Mouse (Mus musculus): ENCODE measurements around the gene Efnb2. TPM values are rescaled to one million over a fixed set of nuclear protein-coding genes. Genes with fewer than 3 reads are reported as not detected.

Gene Efnb2
- polyA plus RNA-seq, 1 experiment from 2014 or later, result 30.6 TPM

GRCm38 (mm10) chr8:8611928-8612327 lies 49.1 kb downstream of the Efnb2 start:
- no peak overlapping the region for H3K4me2 ChIP-seq (ENCODE audit: low read depth, low read length)
- no peaks in the 10 kb centered on the region for H3K9me3 ChIP-seq (ENCODE audit: control insufficient read depth, low read length)
- WGBS, result 72% methylated on average over 4 of the region's 4 CpGs
- no peak for ATAC-seq (ENCODE audit: low read depth)
- H3K27ac ChIP-seq (replicated peaks; ENCODE audit: low read depth, low read length), result no peak overlapping the region
- no peak overlapping the region for H3K9ac ChIP-seq (ENCODE audit: low read depth, low read length)
- H3K36me3 ChIP-seq (ENCODE audit: control insufficient read depth, insufficient read depth, low read length), result no peaks in the 10 kb centered on the region
- peaks cover 10% of the 10 kb centered on the region for H3K4me1 ChIP-seq (ENCODE audit: control insufficient read depth, insufficient read depth, low read length)
- no peak overlapping the region for H3K4me3 ChIP-seq (ENCODE audit: low read depth, low read length)
- H3K27me3 ChIP-seq (replicated peaks; ENCODE audit: control insufficient read depth, insufficient read depth, low read length), result no peaks in the 10 kb centered on the region
- no peak for DNase-seq (ENCODE audit: low spot score)

- peaks cover 10% of the 10 kb centered on the region for H3K4me1 ChIP-seq (ENCODE audit: control insufficient read depth, insufficient read depth, low read length)
- H3K27me3 ChIP-seq (replicated peaks; ENCODE audit: control insufficient read depth, insufficient read depth, low read length), result no peaks in the 10 kb centered on the region
- H3K36me3 ChIP-seq (ENCODE audit: control insufficient read depth, insufficient read depth, low read length), result no peaks in the 10 kb centered on the region
- no peaks in the 10 kb centered on the region for H3K9me3 ChIP-seq (ENCODE audit: control insufficient read depth, low read length)
- ATAC-seq (ENCODE audit: low read depth) (peak; percentile 44; the same call in 1 of the 2 replicates), DNase-seq (ENCODE audit: low spot score) (no peak)
- no peak overlapping the region for H3K9ac ChIP-seq (ENCODE audit: low read depth, low read length)
- H3K4me3 ChIP-seq (ENCODE audit: low read depth, low read length), result no peak overlapping the region
- H3K27ac ChIP-seq (replicated peaks; ENCODE audit: low read depth, low read length), result no peak overlapping the region
- WGBS, result 10% methylated on average over 7 of the region's 7 CpGs
- no peak overlapping the region for H3K4me2 ChIP-seq (ENCODE audit: low read depth, low read length)
Observed at GRCm38 (mm10) chr8:8609791-8610190, 51.3 kb downstream of the Efnb2 start.

- Histone ChIP-seq H3K27ac (replicated peaks; ENCODE audit: low read depth, low read length) (no peak overlapping the region), H3K4me3 (ENCODE audit: low read depth, low read length) (no peak overlapping the region), H3K9me3 (ENCODE audit: control insufficient read depth, low read length) (no peaks in the 10 kb centered on the region), H3K4me1 (ENCODE audit: control insufficient read depth, insufficient read depth, low read length) (peaks cover 10% of the 10 kb centered on the region), H3K9ac (ENCODE audit: low read depth, low read length) (no peak overlapping the region), H3K4me2 (ENCODE audit: low read depth, low read length) (no peak overlapping the region), H3K36me3 (ENCODE audit: control insufficient read depth, insufficient read depth, low read length) (no peaks in the 10 kb centered on the region), H3K27me3 (replicated peaks; ENCODE audit: control insufficient read depth, insufficient read depth, low read length) (no peaks in the 10 kb centered on the region)
- ATAC-seq (ENCODE audit: low read depth), result no peak
- 15% methylated on average over 5 of the region's 5 CpGs for WGBS
- DNase-seq (ENCODE audit: low spot score), result no peak
Observed at GRCm38 (mm10) chr8:8609141-8609540, 51.9 kb downstream of the Efnb2 start.

- no peak overlapping the region for H3K27ac ChIP-seq (replicated peaks; ENCODE audit: low read depth, low read length)
- WGBS, result 55% methylated on average over 4 of the region's 4 CpGs
- no peaks in the 10 kb centered on the region for H3K27me3 ChIP-seq (replicated peaks; ENCODE audit: control insufficient read depth, insufficient read depth, low read length)
- no peak overlapping the region for H3K4me3 ChIP-seq (ENCODE audit: low read depth, low read length)
- ATAC-seq (ENCODE audit: low read depth), result no peak
- H3K9me3 ChIP-seq (ENCODE audit: control insufficient read depth, low read length), result no peaks in the 10 kb centered on the region
- no peak overlapping the region for H3K4me2 ChIP-seq (ENCODE audit: low read depth, low read length)
- H3K36me3 ChIP-seq (ENCODE audit: control insufficient read depth, insufficient read depth, low read length), result no peaks in the 10 kb centered on the region
- peaks cover 10% of the 10 kb centered on the region for H3K4me1 ChIP-seq (ENCODE audit: control insufficient read depth, insufficient read depth, low read length)
- no peak for DNase-seq (ENCODE audit: low spot score)
- H3K9ac ChIP-seq (ENCODE audit: low read depth, low read length), result no peak overlapping the region
Observed at GRCm38 (mm10) chr8:8605621-8606020, 55.4 kb downstream of the Efnb2 start.

GRCm38 (mm10) chr8:8603875-8604274 lies 57.2 kb downstream of the Efnb2 start:
- H3K4me1 ChIP-seq (ENCODE audit: control insufficient read depth, insufficient read depth, low read length), result no peaks in the 10 kb centered on the region
- 67% methylated on average over 6 of the region's 6 CpGs for WGBS
- DNase-seq (ENCODE audit: low spot score) (no peak), ATAC-seq (ENCODE audit: low read depth) (no peak)
- no peaks in the 10 kb centered on the region for H3K36me3 ChIP-seq (ENCODE audit: control insufficient read depth, insufficient read depth, low read length)
- no peak overlapping the region for H3K4me3 ChIP-seq (ENCODE audit: low read depth, low read length)
- no peak overlapping the region for H3K27ac ChIP-seq (replicated peaks; ENCODE audit: low read depth, low read length)
- no peak overlapping the region for H3K9ac ChIP-seq (ENCODE audit: low read depth, low read length)
- no peaks in the 10 kb centered on the region for H3K9me3 ChIP-seq (ENCODE audit: control insufficient read depth, low read length)
- H3K27me3 ChIP-seq (replicated peaks; ENCODE audit: control insufficient read depth, insufficient read depth, low read length), result no peaks in the 10 kb centered on the region
- H3K4me2 ChIP-seq (ENCODE audit: low read depth, low read length), result no peak overlapping the region

GRCm38 (mm10) chr8:8602616-8603461 lies 58.2 kb downstream of the Efnb2 start:
- H3K27ac ChIP-seq (replicated peaks; ENCODE audit: low read depth, low read length), result no peak overlapping the region
- no peak overlapping the region for H3K4me3 ChIP-seq (ENCODE audit: low read depth, low read length)
- H3K9ac ChIP-seq (ENCODE audit: low read depth, low read length), result no peak overlapping the region
- 65% methylated on average over 7 of the region's 7 CpGs for WGBS
- H3K27me3 ChIP-seq (replicated peaks; ENCODE audit: control insufficient read depth, insufficient read depth, low read length), result no peaks in the 10 kb centered on the region
- no peaks in the 10 kb centered on the region for H3K9me3 ChIP-seq (ENCODE audit: control insufficient read depth, low read length)
- no peak overlapping the region for H3K4me2 ChIP-seq (ENCODE audit: low read depth, low read length)
- H3K36me3 ChIP-seq (ENCODE audit: control insufficient read depth, insufficient read depth, low read length), result no peaks in the 10 kb centered on the region
- ATAC-seq (ENCODE audit: low read depth) (peak; percentile 75), DNase-seq (ENCODE audit: low spot score) (peak; percentile 66)
- no peaks in the 10 kb centered on the region for H3K4me1 ChIP-seq (ENCODE audit: control insufficient read depth, insufficient read depth, low read length)

GRCm38 (mm10) chr8:8599931-8600330 lies 61.1 kb downstream of the Efnb2 start:
- DNase-seq (ENCODE audit: low spot score), result no peak
- no peaks in the 10 kb centered on the region for H3K27me3 ChIP-seq (replicated peaks; ENCODE audit: control insufficient read depth, insufficient read depth, low read length)
- no peak for ATAC-seq (ENCODE audit: low read depth)
- H3K4me1 ChIP-seq (ENCODE audit: control insufficient read depth, insufficient read depth, low read length), result no peaks in the 10 kb centered on the region
- no peaks in the 10 kb centered on the region for H3K9me3 ChIP-seq (ENCODE audit: control insufficient read depth, low read length)
- no peak overlapping the region for H3K4me2 ChIP-seq (ENCODE audit: low read depth, low read length)
- no peaks in the 10 kb centered on the region for H3K36me3 ChIP-seq (ENCODE audit: control insufficient read depth, insufficient read depth, low read length)
- 91% methylated on average over 7 of the region's 7 CpGs for WGBS
- H3K27ac ChIP-seq (replicated peaks; ENCODE audit: low read depth, low read length), result no peak overlapping the region
- H3K9ac ChIP-seq (ENCODE audit: low read depth, low read length), result no peak overlapping the region
- no peak overlapping the region for H3K4me3 ChIP-seq (ENCODE audit: low read depth, low read length)

- no peaks in the 10 kb centered on the region for H3K9me3 ChIP-seq (ENCODE audit: control insufficient read depth, low read length)
- no peak overlapping the region for H3K4me2 ChIP-seq (ENCODE audit: low read depth, low read length)
- 29% methylated on average over 13 of the region's 13 CpGs for WGBS
- H3K4me1 ChIP-seq (ENCODE audit: control insufficient read depth, insufficient read depth, low read length), result no peaks in the 10 kb centered on the region
- no peak overlapping the region for H3K27ac ChIP-seq (replicated peaks; ENCODE audit: low read depth, low read length)
- no peaks in the 10 kb centered on the region for H3K36me3 ChIP-seq (ENCODE audit: control insufficient read depth, insufficient read depth, low read length)
- H3K4me3 ChIP-seq (ENCODE audit: low read depth, low read length), result no peak overlapping the region
- DNase-seq (ENCODE audit: low spot score), result no peak
- ATAC-seq (ENCODE audit: low read depth), result no peak
- no peak overlapping the region for H3K9ac ChIP-seq (ENCODE audit: low read depth, low read length)
- H3K27me3 ChIP-seq (replicated peaks; ENCODE audit: control insufficient read depth, insufficient read depth, low read length), result no peaks in the 10 kb centered on the region
Observed at GRCm38 (mm10) chr8:8597434-8597833, 63.6 kb downstream of the Efnb2 start.
